Mouse (Mus musculus) heart, adult 9 months (tissue): ENCODE measurements around the gene Pbld2.

Source experiments
- DNase-seq, 2 experiments: peaks; one replicate each; pipeline ENCODE4 v3.0.0; 2022; ENCODE audit warnings: low spot score in 2 of 2

Gene Pbld2

GRCm38 (mm10) chr10:63062696-63063095 lies 38.6 kb downstream of the Pbld2 start:
- no peak for DNase-seq

GRCm38 (mm10) chr10:63063365-63063764 lies 39.2 kb downstream of the Pbld2 start:
- DNase-seq: no peak

- no peak for DNase-seq
Measured at GRCm38 (mm10) chr10:63064516-63064915, 40.4 kb downstream of the Pbld2 start.

- DNase-seq: no peak
Measured at GRCm38 (mm10) chr10:63065561-63065960, 41.4 kb downstream of the Pbld2 start.

- DNase-seq: peak; percentile 44 to 73
Measured at GRCm38 (mm10) chr10:63065988-63066387, 41.9 kb downstream of the Pbld2 start.

- no peak for DNase-seq
Measured at GRCm38 (mm10) chr10:63086304-63086703, 62.2 kb downstream of the Pbld2 start.

- no peak for DNase-seq
Measured at GRCm38 (mm10) chr10:63089103-63089757, 65.1 kb downstream of the Pbld2 start.

GRCm38 (mm10) chr10:63089758-63090571 lies 65.8 kb downstream of the Pbld2 start:
- no peak for DNase-seq

GRCm38 (mm10) chr10:63091915-63092314 lies 67.8 kb downstream of the Pbld2 start:
- no peak for DNase-seq

GRCm38 (mm10) chr10:63092616-63093550 lies 68.8 kb downstream of the Pbld2 start:
- DNase-seq: no peak

GRCm38 (mm10) chr10:63096757-63097156 lies 72.6 kb downstream of the Pbld2 start:
- no peak for DNase-seq

GRCm38 (mm10) chr10:63098191-63098590 lies 74.1 kb downstream of the Pbld2 start:
- no peak for DNase-seq

GRCm38 (mm10) chr10:63099521-63099920 lies 75.4 kb downstream of the Pbld2 start, which contains the start of gene Atoh7:
Gene Atoh7 (plus strand): TSS chr10:63099651.
- no peak for DNase-seq

GRCm38 (mm10) chr10:63099941-63100562 lies 75.9 kb downstream of the Pbld2 start:
- no peak for DNase-seq

GRCm38 (mm10) chr10:63100657-63101056 lies 76.5 kb downstream of the Pbld2 start:
- no peak for DNase-seq
